Mouse (Mus musculus) layer of hippocampus, postnatal 25 days (tissue): Measurements from ENCODE around the gene Sf3b4. TPM values are rescaled to one million over a fixed set of nuclear protein-coding genes. Genes with fewer than 3 reads are reported as not detected.
A peak's percentile ranks its signal among the peaks of the same experiment; 100 is the strongest.
"Not testable (repeated sequence)": the region's sequence is repeated elsewhere in the genome, so short reads cannot be mapped to it uniquely, and the experiment has no call there.

Experiments
- DNase-seq, 2 experiments: peaks; one replicate each; pipeline ENCODE4 v3.0.0; 2022; ENCODE audit warnings: mixed read lengths in 2 of 2, low spot score in 1 of 2; ENCODE audit errors: extremely low spot score in 1 of 2
- total RNA-seq, 2 experiments: library from RNA; stranded (reverse); gene quantifications; 2 replicates each; pipeline ENCODE4 v1.2.3; 2021

Sf3b4 gene
- total RNA-seq, 2 experiments from 2014 or later = 45.8 to 49.4 TPM

DNA sequence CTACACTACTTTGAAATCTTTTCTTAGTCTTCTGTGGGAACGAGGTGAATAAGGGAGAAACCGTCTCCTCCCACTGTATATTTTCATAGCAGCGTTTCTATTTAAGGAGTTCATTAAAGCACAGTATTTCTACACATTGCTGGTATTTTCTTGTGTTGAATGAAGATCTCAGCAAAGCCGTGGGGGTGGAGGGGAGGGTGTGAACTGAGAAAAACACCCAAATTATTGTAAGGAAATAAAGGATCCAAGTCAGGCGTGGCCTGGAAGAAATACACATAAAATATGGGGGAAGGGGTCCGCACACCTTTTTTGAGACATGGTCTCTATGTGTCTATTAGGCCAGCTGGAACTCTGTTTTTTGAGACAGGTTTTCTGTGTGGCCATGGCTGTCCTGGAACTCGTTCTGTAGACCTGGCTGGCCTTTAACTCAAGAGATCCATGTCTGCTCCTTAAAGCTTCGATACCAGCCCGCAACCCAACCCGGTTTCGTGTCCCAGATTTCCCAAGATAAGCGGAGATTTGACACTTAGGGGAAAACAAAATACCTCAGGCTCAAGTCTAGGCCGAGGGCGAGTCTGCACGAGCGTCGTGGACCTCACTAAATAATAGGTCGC is 442 bp upstream of the Sf3b4 start:
- DNase-seq = peak in 1 of 2 experiments; percentile 32

DNA sequence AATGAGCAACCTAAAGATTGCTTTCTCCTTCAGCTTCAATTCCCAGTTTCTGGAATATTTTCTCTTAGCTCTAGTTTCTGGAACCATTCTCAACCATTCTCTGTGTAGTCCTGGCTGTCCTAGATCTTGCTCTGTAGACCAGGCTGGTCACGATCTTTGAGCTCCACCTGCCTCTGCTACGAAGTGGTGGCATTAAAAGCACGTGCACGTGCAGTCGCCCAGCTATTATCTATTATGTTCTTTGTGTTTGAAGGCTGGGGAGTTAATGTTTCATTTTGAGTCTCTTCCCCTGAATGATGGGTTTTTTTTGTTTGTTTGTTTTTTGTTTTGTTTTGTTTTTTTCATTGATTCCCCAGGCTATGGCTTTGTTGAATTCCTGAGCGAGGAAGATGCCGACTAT is 1.1 kb downstream of the Sf3b4 start:
- DNase-seq = no peak

DNA sequence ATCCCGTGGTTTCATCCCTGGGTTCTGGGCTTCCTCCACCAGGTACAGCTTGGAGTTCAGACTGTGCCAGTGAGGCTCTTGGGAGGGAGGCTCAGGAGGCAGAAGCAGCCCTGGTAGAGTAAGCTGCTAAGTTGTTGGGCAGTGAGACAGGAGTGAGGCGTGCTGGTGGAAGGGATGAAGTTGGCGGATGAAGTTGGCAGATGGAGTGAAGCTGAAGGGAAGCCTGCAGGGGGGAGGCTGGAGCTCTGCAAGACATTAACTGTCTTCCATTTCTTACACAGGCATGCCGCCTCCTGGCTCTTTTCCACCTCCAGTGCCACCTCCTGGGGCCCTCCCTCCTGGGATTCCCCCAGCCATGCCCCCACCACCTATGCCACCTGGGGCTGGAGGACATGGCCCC is 1.9 kb downstream of the Sf3b4 start:
- DNase-seq = not testable (repeated sequence)

DNA sequence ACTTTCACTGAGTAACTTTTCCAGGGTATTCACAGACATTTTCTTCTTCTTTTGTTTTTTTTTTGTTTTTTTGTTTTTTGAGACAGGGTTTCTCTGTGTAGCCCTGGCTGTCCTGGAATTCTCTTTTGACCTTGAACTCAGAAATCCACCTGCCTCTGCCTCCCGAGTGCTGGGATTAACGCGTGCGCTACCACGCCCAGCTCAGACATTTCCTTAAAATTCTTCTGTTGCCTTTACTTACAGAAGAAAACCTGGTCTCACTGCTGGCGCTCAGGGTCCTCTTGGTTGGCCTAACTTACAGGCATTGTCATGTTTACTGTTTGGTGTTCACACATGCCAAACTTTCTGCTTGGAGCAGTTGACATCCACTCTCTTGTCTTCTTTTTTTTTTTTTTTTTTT is 3.1 kb downstream of the Sf3b4 start:
- no peak for DNase-seq

DNA sequence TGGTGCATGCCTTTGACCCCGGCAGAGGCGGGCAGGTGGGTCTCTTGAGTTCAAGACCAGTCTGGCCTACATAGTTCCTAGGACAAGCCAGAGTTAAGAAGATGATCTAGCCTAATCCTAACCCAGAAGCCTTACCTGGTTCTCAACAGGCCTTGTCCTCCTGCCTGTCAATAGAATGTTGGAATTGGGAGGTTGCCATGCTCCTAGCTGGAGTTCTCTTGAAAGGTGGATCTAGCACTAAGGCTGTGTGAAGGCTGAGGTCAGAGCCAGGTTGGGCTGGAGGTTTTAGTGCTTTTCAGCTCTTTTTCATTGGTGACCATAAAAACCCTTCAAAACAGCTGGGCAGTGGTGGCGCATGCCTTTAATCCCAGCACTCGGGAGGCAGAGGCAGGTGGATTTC is 6.3 kb downstream of the Sf3b4 start:
- DNase-seq = no peak

DNA sequence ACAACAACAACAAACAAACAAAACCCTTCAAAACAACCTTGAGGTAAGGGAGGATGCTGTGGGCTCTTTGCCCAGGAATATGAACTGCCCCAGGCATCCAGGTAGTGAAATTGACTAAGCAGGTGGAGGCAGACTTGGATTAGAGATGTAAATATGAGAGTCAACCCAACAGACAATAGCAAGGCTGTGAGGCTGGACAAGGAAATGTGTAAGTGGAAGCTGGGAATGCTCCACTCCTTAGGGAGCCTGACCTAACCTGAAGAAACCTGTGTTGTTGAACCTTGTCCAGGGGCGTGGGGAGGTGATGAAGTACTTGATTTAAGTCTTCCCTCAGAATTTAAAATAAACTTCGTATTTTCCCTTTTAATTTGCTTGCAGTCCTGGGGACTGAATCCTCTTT is 6.8 kb downstream of the Sf3b4 start:
- no peak for DNase-seq

DNA sequence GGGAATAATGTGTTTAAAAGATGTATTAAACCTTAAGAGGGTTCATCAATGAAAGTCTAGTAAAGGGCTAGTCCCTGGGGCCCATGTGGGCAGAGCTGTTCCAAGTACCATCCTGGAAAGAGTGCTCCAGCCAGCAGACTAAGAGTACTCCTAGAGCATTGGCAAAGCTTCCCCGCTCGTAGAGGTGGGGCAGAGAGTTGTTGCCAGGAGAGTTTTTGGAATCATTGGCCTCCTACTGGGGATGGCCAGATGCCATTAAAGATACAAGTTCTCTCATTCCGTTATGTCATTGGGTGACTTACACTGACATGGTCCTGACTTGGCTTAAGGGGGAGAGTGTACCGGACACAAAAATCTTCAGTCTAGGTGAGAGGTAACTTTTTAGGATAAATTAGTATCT is 7.4 kb downstream of the Sf3b4 start:
- no peak for DNase-seq

DNA sequence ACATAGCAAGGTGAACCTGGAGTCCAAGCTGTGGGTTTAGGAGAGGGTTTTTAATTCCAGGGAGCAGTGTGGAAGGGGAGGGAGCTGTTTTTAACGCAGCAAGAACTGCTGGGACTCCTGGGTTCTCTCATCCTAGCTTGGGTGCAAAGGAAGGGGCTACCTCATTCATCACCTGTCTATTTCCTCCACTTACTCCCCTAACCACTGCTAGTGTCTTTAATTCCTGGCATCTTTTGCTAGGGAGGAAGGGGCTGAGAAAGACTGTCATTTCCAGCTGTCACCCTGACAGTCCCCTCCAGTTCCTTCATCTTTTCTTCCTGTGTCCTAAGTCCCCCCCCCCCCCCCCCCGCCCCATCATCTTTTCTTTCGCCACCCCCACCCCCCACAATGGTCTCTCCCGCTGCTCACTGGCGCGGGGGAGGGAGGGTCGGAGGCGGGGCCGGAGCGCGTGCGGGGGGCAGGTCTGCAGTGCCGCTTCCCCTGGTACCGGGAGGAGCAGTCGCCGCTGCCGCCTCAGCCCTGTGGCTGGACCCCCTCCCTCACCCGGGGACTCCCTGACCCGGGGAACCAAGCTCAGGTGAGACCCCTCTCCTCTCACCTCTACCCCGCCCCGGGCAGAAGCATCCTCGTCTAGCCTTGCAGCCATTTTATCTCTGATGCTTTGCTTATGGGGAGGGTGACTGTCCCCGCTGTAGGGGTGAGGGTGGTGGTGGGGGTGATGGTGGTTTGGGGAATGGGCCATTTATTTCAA is 8.8 kb downstream of the Sf3b4 start, which contains the start of gene Sv2a:
Gene Sv2a, plus strand, starts transcription at position 425 of the 751 bp plus-strand sequence.
- peak; percentile 61 to 74 for DNase-seq

DNA sequence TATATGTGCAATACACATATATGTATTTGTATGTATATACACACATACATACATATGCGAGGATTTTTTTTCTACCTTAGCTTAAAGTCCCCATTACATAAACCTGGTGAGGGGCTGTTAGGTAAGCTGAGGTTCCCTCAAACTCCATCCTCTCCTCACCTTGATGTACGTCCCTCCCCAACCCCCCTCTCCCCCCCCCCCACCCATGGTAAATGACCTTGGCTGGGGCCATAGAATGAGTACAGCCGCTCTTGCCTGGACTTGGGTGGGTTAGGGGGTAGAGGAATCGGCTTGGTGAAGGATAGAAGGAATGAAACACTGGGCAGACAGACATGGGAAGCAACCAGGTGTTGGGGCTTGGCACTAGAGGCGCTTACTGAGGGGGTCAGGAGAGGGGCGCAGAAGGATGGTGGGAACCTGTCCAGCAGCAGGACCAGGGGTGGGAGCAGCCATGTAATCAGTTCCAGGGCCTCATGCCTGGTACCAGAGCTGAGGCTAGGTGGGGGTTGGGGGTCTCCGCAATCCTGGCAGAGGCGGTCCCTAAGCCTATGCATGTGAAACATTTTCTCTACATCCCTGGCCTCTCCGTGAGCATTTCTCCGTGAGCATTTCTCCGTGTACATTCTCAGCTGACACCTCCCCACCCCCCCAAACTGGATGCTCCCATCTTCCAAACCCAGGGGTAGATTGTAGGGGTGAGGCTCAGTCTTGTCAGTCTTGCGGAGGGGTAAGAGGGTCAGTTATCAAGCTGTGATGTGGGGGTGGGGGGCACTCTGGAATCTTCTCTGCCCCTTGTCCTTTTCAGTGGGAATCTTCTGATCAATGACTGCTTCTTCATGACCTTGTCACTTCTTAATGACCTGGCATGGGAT is 9.6 kb downstream of the Sf3b4 start:
- no peak for DNase-seq

DNA sequence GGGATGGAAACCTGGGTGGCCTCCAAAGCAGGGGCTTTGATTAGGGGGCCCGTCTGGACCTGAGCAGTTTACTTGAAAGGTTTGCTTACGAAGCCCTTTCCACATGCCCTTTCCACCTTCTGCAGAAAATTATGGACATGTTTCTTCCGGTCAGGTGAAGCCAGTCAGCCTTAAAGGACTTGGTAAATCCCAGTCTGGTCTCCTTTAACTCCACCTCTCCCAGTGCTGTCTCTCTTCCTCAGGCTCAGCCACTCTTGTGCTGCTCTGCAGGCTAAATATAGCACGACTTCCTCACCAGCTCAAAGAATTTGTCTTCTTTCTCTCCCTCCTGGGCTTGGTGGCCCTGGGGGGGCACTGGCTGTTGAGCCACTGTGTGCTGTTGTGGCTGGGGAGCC is 10.2 kb downstream of the Sf3b4 start:
- DNase-seq = no peak

DNA sequence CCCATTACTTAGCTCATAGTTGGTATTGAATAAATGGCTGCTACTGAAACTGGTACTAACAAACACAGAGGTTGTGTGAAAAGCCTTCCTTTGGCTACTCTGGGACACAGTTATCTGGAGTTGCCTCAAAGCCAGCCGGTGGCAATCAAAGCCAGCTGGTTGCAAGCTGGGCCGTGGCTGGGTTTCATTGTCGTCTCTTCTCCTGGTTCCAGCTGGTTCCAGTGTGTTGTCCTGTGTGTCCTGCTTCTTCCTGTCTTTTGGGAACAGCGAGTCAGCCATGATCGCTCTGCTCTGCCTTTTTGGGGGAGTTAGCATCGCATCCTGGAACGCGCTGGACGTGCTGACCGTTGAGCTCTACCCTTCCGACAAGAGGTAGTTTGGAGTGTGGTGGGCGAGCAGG is 20.8 kb downstream of the Sf3b4 start:
- DNase-seq = no peak

DNA sequence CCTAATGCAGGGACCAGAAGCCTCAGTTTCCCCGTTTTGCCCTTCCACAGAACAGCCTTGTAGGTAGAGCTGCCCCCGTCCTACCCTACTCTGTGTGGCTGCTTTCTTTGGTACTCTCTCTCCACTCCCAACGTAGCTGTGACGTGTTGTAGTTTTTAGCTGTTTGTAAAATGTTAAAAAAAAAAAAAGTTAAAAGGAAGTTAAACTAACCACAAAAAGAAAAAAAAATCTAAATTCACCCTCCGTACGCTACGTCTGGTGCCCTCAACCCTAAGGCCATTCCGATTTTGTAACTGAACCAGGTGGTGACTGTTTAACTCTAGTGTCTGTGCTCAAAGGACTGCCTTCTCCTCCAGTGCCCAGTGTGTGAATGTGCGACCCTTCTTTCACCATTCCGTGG is 22.8 kb downstream of the Sf3b4 start:
- no peak for DNase-seq

DNA sequence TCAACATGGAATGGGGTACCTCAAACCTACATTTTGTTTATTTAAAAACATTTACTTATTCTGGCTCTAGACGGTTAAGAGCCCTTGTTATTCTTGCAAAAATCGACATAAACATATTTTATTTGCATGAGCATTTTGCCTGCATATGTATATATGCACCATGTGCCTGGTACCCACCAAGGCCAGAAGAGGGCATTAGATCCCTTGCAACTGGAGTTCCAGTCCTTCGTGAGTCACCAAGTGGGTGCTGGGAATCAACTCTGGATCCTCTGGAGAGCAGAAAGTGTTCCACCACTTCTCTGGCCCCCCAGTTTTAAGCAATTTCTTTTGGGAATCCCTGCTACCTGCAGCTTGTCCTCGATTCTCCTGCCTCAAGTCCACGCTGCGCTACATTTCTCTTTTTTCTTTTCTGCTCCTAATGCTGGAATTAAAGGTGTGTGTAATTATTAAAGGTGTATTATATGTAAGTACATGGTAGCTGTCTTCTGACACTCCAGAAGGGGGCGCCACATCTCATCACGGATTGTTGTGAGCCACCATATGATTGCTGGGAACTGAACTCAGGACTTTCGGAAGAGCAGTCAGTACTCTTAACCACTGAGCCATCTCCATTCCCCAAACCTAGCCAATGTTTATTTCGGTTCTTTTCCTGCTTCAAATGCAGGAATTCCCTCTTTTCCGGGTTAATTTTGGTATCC is 23.6 kb downstream of the Sf3b4 start:
- no peak for DNase-seq

DNA sequence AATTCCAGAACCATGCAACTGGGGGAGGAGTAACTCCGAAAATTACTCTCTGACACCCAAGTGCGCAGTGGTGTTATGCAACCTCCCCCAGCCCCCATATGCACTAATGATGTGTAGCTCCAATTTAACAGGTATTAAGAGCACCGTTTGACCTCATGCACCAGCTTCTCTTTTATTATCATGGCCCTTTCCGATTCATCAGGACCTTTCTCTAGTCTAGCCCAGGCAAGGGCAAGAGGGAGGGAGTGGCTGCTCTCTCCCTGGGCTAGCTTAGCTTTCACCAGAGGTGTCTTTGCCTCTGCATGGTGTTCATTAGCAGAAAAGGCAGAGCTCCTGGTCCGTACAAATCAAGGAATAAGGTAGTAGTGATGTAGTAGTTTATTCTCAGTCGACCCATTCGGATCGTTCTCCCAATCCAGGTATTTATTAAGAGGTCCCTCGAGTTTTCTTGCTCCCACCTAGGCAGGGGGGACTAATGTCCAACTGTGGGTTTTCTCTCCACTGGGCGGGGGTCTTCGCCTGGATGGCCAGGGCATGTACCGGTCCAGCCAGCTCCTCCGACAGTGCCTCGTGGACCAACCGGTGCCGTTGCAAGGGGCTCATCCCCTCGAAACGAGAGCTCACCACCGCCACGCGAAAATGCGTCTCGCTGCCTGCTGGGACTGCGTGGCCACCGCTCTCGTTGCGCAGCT is 24.5 kb downstream of the Sf3b4 start:
- DNase-seq = no peak

DNA sequence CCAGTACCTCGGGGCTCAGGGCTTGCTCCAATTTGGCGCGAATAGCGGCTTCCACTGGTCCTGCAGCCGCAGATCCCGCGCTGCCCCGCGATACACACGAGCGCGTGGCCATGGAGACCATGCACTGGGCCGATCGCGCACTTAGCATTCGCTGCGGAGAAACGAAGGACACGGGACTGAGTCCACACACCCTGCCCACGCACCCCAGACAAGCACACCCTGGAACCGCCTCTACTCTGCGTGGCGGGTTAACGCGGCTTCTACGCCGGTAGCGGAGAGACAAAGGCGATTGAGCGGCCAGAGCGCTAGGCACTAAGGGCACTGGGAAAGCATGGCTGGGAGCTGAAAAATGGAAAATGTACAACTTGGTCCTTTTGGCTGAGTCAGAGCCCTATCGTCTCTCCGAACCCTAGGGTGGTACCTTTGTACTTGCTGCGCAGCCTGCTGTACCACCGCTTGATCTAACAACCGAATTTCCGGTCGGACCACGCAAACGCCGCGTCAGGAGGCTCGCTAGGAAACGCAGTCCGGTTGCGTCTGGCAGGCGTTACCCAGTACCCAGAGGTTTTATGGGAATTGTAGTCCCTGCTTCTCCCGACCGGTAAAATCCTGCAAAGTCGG is 25.1 kb downstream of the Sf3b4 start:
- DNase-seq = peak; percentile 81 to 83

DNA sequence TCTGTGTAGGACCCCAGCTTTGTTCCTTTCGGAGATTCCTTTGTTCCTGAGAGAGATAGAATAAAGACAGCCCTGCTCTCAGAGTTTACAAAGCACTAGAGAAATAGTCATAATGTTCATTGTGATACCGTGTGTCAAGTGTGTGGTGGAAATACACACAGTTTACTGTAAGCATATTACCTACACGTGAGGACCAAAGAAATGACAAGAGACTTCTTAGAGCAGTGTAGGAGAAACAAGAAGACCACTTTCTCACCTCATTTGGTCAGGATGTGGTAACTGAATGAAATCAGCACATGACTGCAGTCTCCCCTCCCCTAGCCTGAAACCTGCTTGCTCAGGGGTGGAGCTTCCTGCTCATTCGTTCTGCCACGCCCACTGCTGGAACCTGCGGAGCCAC is 26.0 kb downstream of the Sf3b4 start:
- DNase-seq = no peak

DNA sequence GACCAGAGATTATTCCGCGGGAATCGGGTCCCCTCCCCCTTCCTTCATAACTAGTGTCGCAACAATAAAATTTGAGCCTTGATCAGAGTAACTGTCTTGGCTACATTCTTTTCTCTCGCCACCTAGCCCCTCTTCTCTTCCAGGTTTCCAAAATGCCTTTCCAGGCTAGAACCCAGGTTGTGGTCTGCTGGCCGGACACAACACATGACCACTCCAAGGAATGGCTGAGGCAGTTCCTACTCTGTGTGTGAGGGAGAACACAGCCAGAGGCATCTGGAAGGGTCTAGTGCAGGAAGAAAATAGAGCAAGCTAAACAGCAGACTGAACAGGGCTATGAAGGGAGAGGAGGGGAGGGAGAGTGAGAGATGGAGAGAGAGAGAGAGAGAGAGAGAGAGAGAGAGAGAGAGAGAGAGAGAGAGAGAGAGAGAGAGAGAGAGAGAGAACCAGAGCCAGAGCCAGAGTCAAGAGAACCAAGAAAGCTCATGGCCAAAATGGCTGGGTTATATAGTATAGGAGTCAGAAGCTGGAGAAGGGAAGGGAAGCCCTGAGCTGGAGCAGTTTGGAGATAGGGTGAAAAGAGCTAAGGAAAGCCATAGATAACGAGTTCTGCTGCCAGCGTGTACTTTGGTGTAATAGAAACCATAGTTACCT is 26.6 kb downstream of the Sf3b4 start:
- DNase-seq = not testable (repeated sequence)

DNA sequence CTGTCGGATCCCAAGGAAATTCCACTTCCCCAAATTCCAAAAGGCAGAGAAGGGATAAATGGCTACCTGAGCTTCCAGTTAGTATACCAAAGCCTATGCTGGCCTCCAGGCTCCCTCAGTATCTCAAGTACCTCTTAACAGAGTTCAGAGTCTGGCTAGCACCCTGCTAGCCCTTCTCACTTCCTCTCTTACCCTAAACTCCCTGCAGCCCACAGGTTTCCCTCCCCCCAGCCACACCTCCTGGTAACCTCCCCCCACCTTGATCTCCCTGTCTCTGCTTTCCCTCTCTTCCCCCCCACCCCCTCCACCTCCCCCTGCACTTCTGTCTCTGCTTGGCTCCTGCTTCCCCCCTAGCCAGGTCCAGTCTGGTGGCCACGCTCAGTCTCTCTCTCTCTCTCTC is 27.6 kb downstream of the Sf3b4 start:
- no peak for DNase-seq

DNA sequence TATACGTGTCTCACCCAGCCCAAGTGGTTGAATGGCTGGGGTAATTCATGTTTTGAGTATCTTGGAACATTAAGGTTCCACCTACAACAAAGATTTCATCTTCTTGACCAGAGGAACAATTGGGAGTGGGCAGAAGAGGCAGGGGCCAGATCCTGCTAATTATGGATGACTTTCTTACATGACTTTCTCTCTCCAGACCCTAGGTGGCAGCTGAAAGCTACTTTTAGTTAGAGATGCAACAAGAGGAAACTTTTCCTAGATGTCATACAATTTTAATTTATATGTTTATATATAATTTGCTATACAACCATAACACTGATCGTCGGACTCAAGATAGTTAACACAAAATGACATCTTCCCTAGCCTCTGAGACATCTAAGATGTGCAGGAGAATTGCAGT is 35.7 kb downstream of the Sf3b4 start:
- DNase-seq = no peak
